Mouse (Mus musculus) neural tube, embryonic 11.5 days (tissue): ENCODE measurements around the gene Txk. TPM values are rescaled to one million over a fixed set of nuclear protein-coding genes. Genes with fewer than 3 reads are reported as not detected.

Experiments used
- ATAC-seq: fragments of 200-750 bp; cut with Nextera tagmentation; 2 replicates; pipeline ENCODE4 v1.8.0; 2017; ENCODE audit warnings: moderate number of reproducible peaks, mild to moderate bottlenecking, moderate TSS enrichment, moderate library complexity; ENCODE audit not compliant: insufficient read depth, low FRiP score, low TSS enrichment
- DNase-seq: peaks from one replicate; pipeline ENCODE4 v3.0.0-alpha.2; 2015; ENCODE audit warnings: low spot score
- H3K27ac ChIP-seq: fragments of 300-500 bp; sonication (generic); 2 replicates; pipeline ENCODE4 v1.5.1; 2014; ENCODE audit warnings: low read depth, mild to moderate bottlenecking, low read length
- H3K27me3 ChIP-seq: fragments of 300-500 bp; sonication (generic); 2 replicates; pipeline ENCODE4 v1.6.1; 2014; ENCODE audit warnings: mild to moderate bottlenecking, low read length, mixed read lengths; ENCODE audit not compliant: control insufficient read depth, insufficient read depth
- H3K36me3 ChIP-seq: fragments of 300-500 bp; sonication (generic); 2 replicates; pipeline ENCODE4 v1.6.1; 2014; ENCODE audit warnings: mild to moderate bottlenecking, low read length, moderate library complexity, mixed read lengths; ENCODE audit not compliant: control insufficient read depth, insufficient read depth
- H3K4me1 ChIP-seq: fragments of 300-500 bp; sonication (generic); 2 replicates; pipeline ENCODE4 v1.6.1; 2014; ENCODE audit warnings: low read length, mixed read lengths; ENCODE audit not compliant: control insufficient read depth, insufficient read depth
- H3K4me2 ChIP-seq: fragments of 300-500 bp; sonication (generic); 2 replicates; pipeline ENCODE4 v1.6.1; 2014; ENCODE audit warnings: low read depth, mild to moderate bottlenecking, moderate library complexity
- H3K4me3 ChIP-seq: fragments of 300-500 bp; sonication (generic); 2 replicates; pipeline ENCODE4 v1.5.1; 2014; ENCODE audit warnings: low read depth, low read length
- H3K9ac ChIP-seq: fragments of 300-500 bp; sonication (generic); 2 replicates; pipeline ENCODE4 v1.6.1; 2014; ENCODE audit warnings: mild to moderate bottlenecking, low read length
- H3K9me3 ChIP-seq: fragments of 300-500 bp; sonication (generic); 2 replicates; pipeline ENCODE4 v1.6.1; 2016; ENCODE audit warnings: low read length; ENCODE audit not compliant: control insufficient read depth
- WGBS: fragments of 180-500 bp; shearing (Covaris S2); extraction: QIAGEN DNeasy Blood & Tissue Kit; methylation state at CpG from one replicate; pipeline ENCODE4 v1.1.7; 2014; 5-methylcytosine and 5-hydroxymethylcytosine counted together
- polyA plus RNA-seq: library from polyadenylated mRNA; unstranded; fragments of >200 nt; fragmentation: Nextera tagmentation; extraction: Ambion mirVana; gene quantifications from 2 replicates; pipeline ENCODE4 v1.2.1, GENCODE M21; 2014

The Txk gene
- polyA plus RNA-seq, 1 experiment from 2014 or later: not detected

DNA sequence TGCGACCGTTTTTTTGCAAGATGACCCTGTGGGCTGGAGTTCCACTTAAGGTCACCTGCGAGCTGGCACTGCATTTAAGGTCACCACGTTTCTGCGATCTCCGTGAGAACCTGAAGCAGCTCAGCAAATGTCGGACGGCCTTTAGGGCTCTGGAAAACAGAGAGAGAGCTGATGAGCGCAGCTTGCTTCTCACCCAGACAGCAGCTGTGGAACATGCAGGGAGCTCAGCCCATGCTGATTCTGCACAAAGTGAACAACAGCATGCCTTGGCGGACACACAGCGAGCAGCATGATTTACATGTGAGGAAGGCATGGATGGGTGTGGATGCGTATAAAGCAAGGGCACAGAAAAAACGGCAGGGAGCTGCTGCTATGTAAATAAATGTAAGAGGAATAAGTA, 56.1 kb downstream of the Txk start:
- H3K4me2 ChIP-seq: no peak overlapping the region
- no peaks in the 10 kb centered on the region for H3K36me3 ChIP-seq
- H3K9ac ChIP-seq: no peak overlapping the region
- no peak overlapping the region for H3K4me3 ChIP-seq
- H3K27me3 ChIP-seq: no peaks in the 10 kb centered on the region
- no peaks in the 10 kb centered on the region for H3K9me3 ChIP-seq
- H3K27ac ChIP-seq: no peak overlapping the region
- ATAC-seq: no peak
- no peaks in the 10 kb centered on the region; the same call in 1 of the 2 replicates for H3K4me1 ChIP-seq
- DNase-seq: no peak
- WGBS: 57% methylated on average over 13 of the region's 13 CpGs

DNA sequence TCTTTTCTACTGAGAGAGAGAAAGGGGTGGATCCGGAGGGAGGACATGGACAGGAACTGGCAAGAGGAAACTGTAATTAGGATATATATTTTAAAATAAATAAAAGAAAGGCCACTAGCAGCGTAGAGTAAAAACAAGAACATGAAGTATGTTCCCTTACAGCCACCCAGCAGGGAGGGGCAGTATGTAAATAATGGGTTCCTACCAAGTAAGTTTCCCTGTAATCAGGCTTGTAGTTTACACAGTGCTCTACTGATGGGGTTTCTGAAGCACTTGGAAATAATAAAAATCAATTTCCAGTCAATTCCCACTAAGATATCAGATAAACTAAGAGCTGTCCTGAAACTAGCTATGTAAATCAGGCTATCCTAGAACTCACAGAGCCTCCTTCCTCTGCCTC, 57.9 kb downstream of the Txk start:
- no peak overlapping the region for H3K9ac ChIP-seq
- no peak for DNase-seq
- H3K27ac ChIP-seq: no peak overlapping the region
- H3K27me3 ChIP-seq: no peaks in the 10 kb centered on the region
- H3K36me3 ChIP-seq: no peaks in the 10 kb centered on the region
- no peak overlapping the region for H3K4me2 ChIP-seq
- H3K4me1 ChIP-seq: no peaks in the 10 kb centered on the region; the same call in 1 of the 2 replicates
- H3K9me3 ChIP-seq: no peaks in the 10 kb centered on the region
- WGBS: 81% methylated on average over 2 of the region's 2 CpGs
- H3K4me3 ChIP-seq: no peak overlapping the region
- ATAC-seq: no peak

DNA sequence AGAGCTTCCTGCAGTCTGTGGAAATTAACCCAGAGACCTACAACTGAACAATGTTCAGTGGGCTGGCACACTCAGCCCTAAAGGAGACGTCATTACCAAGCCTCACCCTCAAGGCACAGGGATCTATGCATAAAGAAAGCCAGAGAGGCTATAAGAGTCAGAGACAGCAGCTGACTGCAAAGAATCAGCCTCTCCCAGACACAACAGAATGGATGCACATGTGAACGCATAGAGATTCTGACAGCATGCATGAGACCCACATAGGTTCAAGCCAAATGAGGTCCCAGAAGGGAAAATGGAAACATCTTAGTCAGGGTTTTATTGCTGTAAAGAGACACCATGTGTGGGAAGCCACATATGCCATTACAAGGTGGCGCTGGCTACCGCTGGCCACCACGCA, 62.1 kb downstream of the Txk start:
- ATAC-seq: no peak
- WGBS: 89% methylated on average over 5 of the region's 5 CpGs
- H3K27me3 ChIP-seq: no peaks in the 10 kb centered on the region

DNA sequence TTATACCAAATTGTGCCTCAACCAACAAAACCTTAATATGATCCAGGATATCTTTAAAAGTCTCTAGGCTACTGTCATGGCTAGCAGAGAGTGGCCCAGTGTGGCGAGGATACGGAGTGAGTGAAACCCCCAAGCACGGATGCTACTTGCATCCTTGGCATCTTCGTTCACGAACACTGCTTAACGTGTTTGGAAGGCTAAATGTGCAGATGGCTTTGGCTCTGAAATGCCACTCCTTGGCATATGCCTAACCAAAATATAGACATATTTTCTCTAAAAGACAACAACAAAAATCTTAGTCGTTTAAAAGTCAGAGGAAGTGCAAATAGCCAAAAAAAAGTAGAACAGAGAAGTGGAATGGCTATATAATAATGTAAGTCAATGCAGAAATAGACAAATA, 63.0 kb downstream of the Txk start:
- ATAC-seq: no peak
- DNase-seq: no peak
- H3K27me3 ChIP-seq: no peaks in the 10 kb centered on the region
- H3K4me1 ChIP-seq: no peaks in the 10 kb centered on the region
- 90% methylated on average over 7 of the region's 7 CpGs for WGBS
- H3K36me3 ChIP-seq: no peaks in the 10 kb centered on the region
- H3K4me2 ChIP-seq: no peak overlapping the region
- no peak overlapping the region for H3K9ac ChIP-seq
- H3K27ac ChIP-seq: no peak overlapping the region
- H3K4me3 ChIP-seq: no peak overlapping the region
- H3K9me3 ChIP-seq: no peaks in the 10 kb centered on the region

More for the DNA sequence above, 62.1 kb downstream of the Txk start:
- Histone ChIP-seq H3K4me3 (no peak overlapping the region), H3K4me2 (no peak overlapping the region), H3K36me3 (no peaks in the 10 kb centered on the region), H3K9me3 (no peaks in the 10 kb centered on the region), H3K4me1 (no peaks in the 10 kb centered on the region), H3K9ac (no peak overlapping the region), H3K27ac (no peak overlapping the region)
- no peak for DNase-seq

DNA sequence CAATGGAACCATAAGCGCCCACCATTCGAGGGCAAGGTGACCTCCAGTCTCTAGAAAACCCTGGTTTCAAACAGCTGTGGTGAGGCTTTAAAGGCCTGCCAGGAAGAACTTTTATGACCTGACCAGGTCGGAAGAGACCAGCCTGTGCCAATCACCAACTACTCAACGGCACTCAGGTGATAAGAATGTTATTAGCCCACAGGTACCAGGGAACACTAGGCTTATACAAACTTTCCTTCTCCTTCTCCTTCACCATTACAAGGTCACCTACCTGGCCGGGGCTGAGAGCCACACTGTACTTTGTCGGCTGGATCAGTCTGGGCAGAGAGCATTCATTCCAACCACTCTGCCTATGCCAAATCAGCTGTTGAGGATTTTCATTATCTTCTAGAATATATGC, 71.1 kb downstream of the Txk start:
- Histone ChIP-seq H3K36me3 (no peaks in the 10 kb centered on the region), H3K27me3 (no peaks in the 10 kb centered on the region), H3K27ac (no peak overlapping the region), H3K9ac (no peak overlapping the region), H3K4me2 (no peak overlapping the region), H3K4me3 (no peak overlapping the region), H3K9me3 (no peaks in the 10 kb centered on the region), H3K4me1 (no peaks in the 10 kb centered on the region)
- DNase-seq (no peak), ATAC-seq (no peak)
- 81% methylated on average over 6 of the region's 6 CpGs for WGBS

DNA sequence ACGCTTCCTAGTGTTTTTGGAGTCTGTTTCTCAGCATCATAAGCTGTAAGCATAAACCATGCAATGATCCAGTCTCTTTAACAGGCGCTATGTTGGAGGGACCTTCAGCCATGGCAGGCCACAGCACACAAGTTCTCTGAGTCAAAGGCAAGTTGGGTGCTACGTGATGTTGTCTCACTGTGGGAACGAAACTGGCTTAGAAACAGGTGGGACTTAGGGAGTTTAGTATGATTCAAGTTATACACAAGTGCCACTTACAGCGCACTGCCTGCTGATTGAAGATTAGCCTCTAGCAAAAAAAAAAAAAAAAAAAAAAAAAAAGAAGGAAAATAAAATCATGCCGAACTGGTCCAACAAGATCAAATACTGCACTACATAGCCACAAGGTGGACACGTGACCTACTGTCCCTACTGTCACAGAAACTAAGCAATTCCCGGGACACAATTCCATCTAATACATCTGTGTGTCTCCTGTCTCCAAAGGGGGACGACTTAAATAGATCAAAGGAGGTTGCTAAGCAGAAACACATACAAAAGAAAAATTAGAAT, 77.5 kb downstream of the Txk start:
- Histone ChIP-seq H3K27me3 (no peaks in the 10 kb centered on the region), H3K4me2 (no peak overlapping the region), H3K4me3 (no peak overlapping the region), H3K9ac (no peak overlapping the region), H3K36me3 (no peaks in the 10 kb centered on the region), H3K9me3 (no peaks in the 10 kb centered on the region), H3K27ac (no peak overlapping the region), H3K4me1 (no peaks in the 10 kb centered on the region)
- ATAC-seq: no peak
- WGBS: 88% methylated on average over 9 of the region's 9 CpGs
- no peak for DNase-seq

DNA sequence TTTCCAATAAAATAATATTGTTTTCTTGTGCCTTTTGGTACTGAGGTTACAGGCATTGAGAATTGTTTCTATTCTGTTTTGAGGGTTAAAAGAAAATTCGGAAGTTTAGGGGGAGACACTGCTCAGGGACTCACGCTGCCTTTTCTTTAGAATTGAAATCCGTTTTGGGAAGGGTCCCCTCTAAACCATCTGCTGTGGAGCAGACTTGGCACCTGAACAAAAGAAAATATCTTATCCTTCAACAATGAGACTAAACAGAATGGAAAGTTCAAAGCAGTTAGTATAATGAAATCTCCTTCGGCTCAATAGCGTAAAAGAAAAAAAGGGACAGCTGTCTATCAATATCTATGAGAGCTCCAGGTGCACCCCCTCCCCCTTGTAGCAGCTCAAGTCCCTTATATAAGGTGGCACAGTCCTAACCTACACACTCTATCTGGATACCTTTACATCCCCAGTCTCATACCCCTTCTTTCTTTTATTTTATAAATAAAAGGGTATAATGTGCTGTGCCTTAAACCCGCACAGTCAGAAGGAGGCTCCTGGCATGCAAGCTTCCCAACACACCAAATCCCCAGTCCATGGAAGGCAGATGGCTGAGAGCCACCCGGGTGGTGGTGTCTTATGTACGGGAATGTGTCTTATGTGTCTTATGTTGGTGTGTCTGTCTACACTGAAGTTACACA, 81.4 kb downstream of the Txk start:
- Histone ChIP-seq H3K27me3 (no peaks in the 10 kb centered on the region), H3K4me3 (no peak overlapping the region), H3K36me3 (no peaks in the 10 kb centered on the region), H3K27ac (no peak overlapping the region), H3K4me1 (no peaks in the 10 kb centered on the region), H3K4me2 (no peak overlapping the region), H3K9me3 (no peaks in the 10 kb centered on the region), H3K9ac (no peak overlapping the region)
- no peak for DNase-seq
- no peak for ATAC-seq
- 72% methylated on average over 8 of the region's 8 CpGs for WGBS

DNA sequence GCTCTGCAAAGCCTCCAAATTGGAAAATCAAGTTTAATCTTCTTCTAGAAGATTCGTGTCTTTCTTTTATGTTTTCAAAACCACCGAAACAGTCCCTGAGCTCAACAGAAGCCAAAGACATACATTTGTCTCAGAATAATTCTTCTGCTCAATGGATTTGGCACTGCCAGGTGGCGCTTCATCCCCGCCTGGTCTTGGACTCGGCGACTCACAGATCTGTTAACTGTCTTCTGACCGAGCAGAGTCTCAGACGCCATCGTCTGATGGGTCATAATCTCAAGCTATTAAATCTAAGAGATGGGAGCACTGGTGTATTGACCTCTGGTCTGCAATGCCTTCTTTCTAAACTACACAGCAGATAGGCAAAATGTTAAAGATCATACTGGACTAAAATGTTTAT, 84.2 kb downstream of the Txk start:
- no peak overlapping the region for H3K4me3 ChIP-seq
- H3K27ac ChIP-seq: no peak overlapping the region
- no peaks in the 10 kb centered on the region for H3K9me3 ChIP-seq
- WGBS: 91% methylated on average over 9 of the region's 9 CpGs
- H3K36me3 ChIP-seq: no peaks in the 10 kb centered on the region
- no peak for DNase-seq
- no peak overlapping the region for H3K9ac ChIP-seq
- no peaks in the 10 kb centered on the region for H3K27me3 ChIP-seq
- no peak overlapping the region for H3K4me2 ChIP-seq
- H3K4me1 ChIP-seq: no peaks in the 10 kb centered on the region
- ATAC-seq: no peak

DNA sequence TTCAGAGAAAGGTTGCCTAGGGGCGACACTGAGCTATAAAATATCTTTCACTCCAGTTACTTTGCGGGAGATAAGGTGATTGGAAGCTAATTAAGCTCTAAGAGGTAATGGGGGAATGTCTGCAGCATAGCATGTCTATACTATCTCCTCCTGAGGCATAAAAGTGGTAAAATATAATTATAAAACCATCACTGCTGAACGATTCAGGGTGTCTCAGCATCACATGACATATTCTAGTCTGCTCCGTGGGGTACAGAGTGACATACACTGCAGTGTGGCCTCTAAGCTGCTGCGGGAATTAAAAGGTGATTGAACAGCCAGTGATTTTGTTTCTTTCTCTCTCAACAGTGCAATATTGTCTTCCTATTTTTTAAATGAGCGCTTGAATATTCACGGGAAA, 86.1 kb downstream of the Txk start:
- Histone ChIP-seq H3K4me3 (no peak overlapping the region), H3K4me1 (no peaks in the 10 kb centered on the region), H3K9ac (no peak overlapping the region), H3K36me3 (no peaks in the 10 kb centered on the region), H3K27me3 (no peaks in the 10 kb centered on the region), H3K27ac (no peak overlapping the region), H3K9me3 (no peaks in the 10 kb centered on the region), H3K4me2 (no peak overlapping the region)
- 79% methylated on average over 7 of the region's 7 CpGs for WGBS
- ATAC-seq (peak; percentile 35; the same call in 1 of the 2 replicates), DNase-seq (no peak)
